Mouse (Mus musculus) E14TG2a.4 (cell line): Measurements from ENCODE around the gene Fars2.

Experiments
- CTCF ChIP-seq: conservative IDR thresholded peaks from 2 replicates; pipeline ENCODE4 v1.5.1; 2014; ENCODE audit warnings: low read length
- NANOG ChIP-seq: IDR thresholded peaks from 2 replicates; pipeline ENCODE4 v1.6.1; 2014; ENCODE audit warnings: borderline replicate concordance, low read length, mixed read lengths
- POU5F1 ChIP-seq: IDR thresholded peaks from 2 replicates; pipeline ENCODE4 v1.6.1; 2014; ENCODE audit warnings: low read length, borderline replicate concordance

DNA sequence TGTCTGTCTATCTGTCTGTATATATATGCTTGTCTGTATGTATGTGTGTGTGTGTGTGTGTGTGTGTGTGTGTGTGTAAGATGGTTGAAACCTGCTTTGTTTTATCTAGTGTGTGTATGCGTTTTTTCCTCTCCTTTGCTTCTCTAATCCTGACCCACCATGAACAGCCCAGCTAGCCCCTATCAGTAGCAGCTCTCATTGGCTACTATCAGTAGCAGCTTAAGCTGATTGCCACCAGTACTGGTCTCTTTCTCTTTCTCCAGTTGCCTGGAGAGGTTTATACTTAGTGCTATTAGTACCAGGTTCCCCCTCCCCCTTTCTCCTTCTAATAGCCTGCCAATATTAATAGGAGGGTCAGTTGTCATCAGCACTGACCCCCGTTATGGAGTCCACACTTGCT is 144.1 kb downstream of the Fars2 start:
- TF ChIP-seq CTCF (no peak), POU5F1 (no peak), NANOG (no peak)
